Mouse (Mus musculus) liver, embryonic 14.5 days (tissue): Measurements from ENCODE around the gene Mfsd4b1. TPM values are rescaled to one million over a fixed set of nuclear protein-coding genes. Genes with fewer than 3 reads are reported as not detected.

Experiments used
- ATAC-seq: fragments of 200-750 bp; cut with Nextera tagmentation; 2 replicates; pipeline ENCODE4 v1.8.0; 2017; ENCODE audit warnings: moderate number of reproducible peaks, mild to moderate bottlenecking, moderate library complexity; ENCODE audit not compliant: insufficient read depth
- DNase-seq, 3 experiments: peaks; one replicate each; pipeline ENCODE4 v3.0.0-alpha.2; 2012 to 2013; ENCODE audit warnings: low read depth in 3 of 3, low spot score in 3 of 3
- H3K27ac ChIP-seq: fragments of 300-500 bp; sonication (generic); 2 replicates; pipeline ENCODE4 v1.5.1; 2014; ENCODE audit warnings: moderate library complexity, mild to moderate bottlenecking, control low read depth, inconsistent platforms
- H3K27me3 ChIP-seq: fragments of 300-500 bp; sonication (generic); 2 replicates; pipeline ENCODE4 v1.6.1; 2014; ENCODE audit warnings: mild to moderate bottlenecking, low read length, moderate library complexity; ENCODE audit not compliant: control insufficient read depth, insufficient read depth
- H3K36me3 ChIP-seq: fragments of 300-500 bp; sonication (generic); replicated peaks from 2 replicates; pipeline ENCODE4 v1.6.1; 2014; ENCODE audit warnings: low read depth; ENCODE audit not compliant: control insufficient read depth, insufficient read depth
- H3K4me1 ChIP-seq, 2 experiments: fragments of 200-500 bp in 1 of 2; fragments of 300-500 bp in 1 of 2; sonication (generic) in 1 of 2; replicated peaks; 2 replicates each; pipeline ENCODE4 v1.6.1; 2012 to 2014; ENCODE audit warnings: antibody characterized with exemption in 1 of 2, inconsistent platforms in 1 of 2, low read length in 1 of 2; ENCODE audit not compliant: control insufficient read depth in 2 of 2, insufficient read depth in 2 of 2
- H3K4me2 ChIP-seq: fragments of 300-500 bp; sonication (generic); 2 replicates; pipeline ENCODE4 v1.6.1; 2014; ENCODE audit warnings: low read depth, mild to moderate bottlenecking, control low read depth, moderate library complexity
- H3K4me3 ChIP-seq, 2 experiments: fragments of 200-500 bp in 1 of 2; fragments of 300-500 bp in 1 of 2; sonication (generic) in 1 of 2; 2 replicates each; pipeline ENCODE4 v1.5.1; 2012 to 2014; ENCODE audit warnings: low read depth in 2 of 2, low read length in 2 of 2, mild to moderate bottlenecking in 2 of 2, control low read depth in 1 of 2, inconsistent platforms in 1 of 2, moderate library complexity in 1 of 2; ENCODE audit not compliant: insufficient read depth in 1 of 2
- H3K9ac ChIP-seq: fragments of 300-500 bp; sonication (generic); replicated peaks from 2 replicates; pipeline ENCODE4 v1.6.1; 2014; ENCODE audit warnings: mild to moderate bottlenecking, control low read depth, moderate library complexity
- H3K9me3 ChIP-seq: fragments of 300-500 bp; sonication (generic); 2 replicates; pipeline ENCODE4 v1.6.1; 2016; ENCODE audit warnings: low read length, mixed read lengths; ENCODE audit not compliant: control insufficient read depth
- CTCF ChIP-seq: IDR thresholded peaks from 2 replicates; pipeline ENCODE4 v1.5.1; 2016; ENCODE audit warnings: antibody characterized with exemption, low read depth, control low read depth
- EP300 ChIP-seq: IDR thresholded peaks from 2 replicates; pipeline ENCODE4 v1.6.1; 2016; ENCODE audit warnings: antibody characterized with exemption, low read depth
- WGBS: fragments of 180-500 bp; shearing (Covaris S2); extraction: QIAGEN DNeasy Blood & Tissue Kit; methylation state at CpG from one replicate; pipeline ENCODE4 v1.1.7; 2014; ENCODE audit not compliant: insufficient replicate concordance; 5-methylcytosine and 5-hydroxymethylcytosine counted together
- polyA plus RNA-seq, 2 experiments: library from polyadenylated mRNA; depleted of rRNA in 1 of 2; stranded (reverse) in 1 of 2; unstranded in 1 of 2; fragments of >200 nt; fragmentation: Nextera tagmentation in 1 of 2; extraction: Ambion mirVana in 1 of 2; gene quantifications; 2 replicates each; pipeline versions ENCODE4 v1.2.1 to v1.2.3; 2012 to 2014

Mfsd4b1 gene
- polyA plus RNA-seq, 2 experiments: 0.22 to 0.60 TPM

DNA sequence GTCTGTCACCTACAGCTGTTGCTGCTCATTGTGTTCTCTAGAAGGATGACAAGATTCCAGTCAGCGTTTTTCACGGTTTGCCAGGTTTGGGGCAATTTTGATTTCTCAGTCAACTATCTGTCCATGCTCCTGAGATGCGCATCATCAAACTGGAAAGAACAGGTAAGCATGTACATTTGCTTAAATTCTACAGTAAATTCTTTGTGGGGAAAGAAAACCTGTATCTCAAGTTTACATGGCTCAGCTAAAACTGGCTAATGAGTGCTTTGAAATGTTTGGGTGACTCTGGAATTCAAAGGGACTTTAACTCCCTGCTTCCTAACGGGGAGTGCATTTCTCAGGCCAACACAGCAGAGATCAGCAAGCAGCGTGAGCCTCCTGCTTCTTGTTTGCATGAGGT is 36.9 kb upstream of the Mfsd4b1 start:
- no peak overlapping the region for H3K27ac ChIP-seq
- no peak overlapping the region for H3K4me3 ChIP-seq
- no peaks in the 10 kb centered on the region for H3K9me3 ChIP-seq
- no peak overlapping the region for H3K9ac ChIP-seq
- no peak for TF ChIP-seq EP300
- TF ChIP-seq CTCF: no peak
- peaks cover 0 to 3% of the 10 kb centered on the region in 2 experiments; a peak in 1 of 4 replicates for H3K4me1 ChIP-seq
- WGBS: 89% methylated on average over 5 of the region's 5 CpGs
- DNase-seq (no peak), ATAC-seq (no peak)
- H3K27me3 ChIP-seq: no peaks in the 10 kb centered on the region
- no peak overlapping the region for H3K4me2 ChIP-seq
- H3K36me3 ChIP-seq: peaks cover 21% of the 10 kb centered on the region

DNA sequence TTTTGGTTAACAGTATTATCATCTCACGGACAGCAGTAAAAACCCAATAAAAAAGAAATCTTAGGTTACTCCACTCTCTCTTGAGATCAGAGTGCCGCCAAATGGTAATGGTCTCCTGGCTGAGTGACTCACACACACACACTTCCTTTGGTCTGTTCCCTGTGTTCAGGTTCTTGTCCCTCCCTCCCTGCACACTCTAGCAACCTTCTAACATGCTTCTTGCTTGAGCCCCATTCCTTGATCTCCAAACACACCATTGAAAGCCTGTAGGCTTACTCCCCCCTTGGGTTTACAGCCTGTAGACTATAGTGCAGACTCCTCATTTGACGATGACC is 33.7 kb upstream of the Mfsd4b1 start:
- DNase-seq: no peak
- Histone ChIP-seq H3K36me3 (peaks cover 39% of the 10 kb centered on the region), H3K9ac (no peak overlapping the region), H3K4me1 (peaks cover 0 to 2% of the 10 kb centered on the region in 2 experiments; a peak in 1 of 4 replicates), H3K4me2 (no peak overlapping the region), H3K9me3 (no peaks in the 10 kb centered on the region), H3K4me3 (no peak overlapping the region), H3K27ac (no peak overlapping the region), H3K27me3 (no peaks in the 10 kb centered on the region)
- TF ChIP-seq EP300 (no peak), CTCF (no peak)
- WGBS: 80% methylated on average over 3 of the region's 3 CpGs
- no peak for ATAC-seq

DNA sequence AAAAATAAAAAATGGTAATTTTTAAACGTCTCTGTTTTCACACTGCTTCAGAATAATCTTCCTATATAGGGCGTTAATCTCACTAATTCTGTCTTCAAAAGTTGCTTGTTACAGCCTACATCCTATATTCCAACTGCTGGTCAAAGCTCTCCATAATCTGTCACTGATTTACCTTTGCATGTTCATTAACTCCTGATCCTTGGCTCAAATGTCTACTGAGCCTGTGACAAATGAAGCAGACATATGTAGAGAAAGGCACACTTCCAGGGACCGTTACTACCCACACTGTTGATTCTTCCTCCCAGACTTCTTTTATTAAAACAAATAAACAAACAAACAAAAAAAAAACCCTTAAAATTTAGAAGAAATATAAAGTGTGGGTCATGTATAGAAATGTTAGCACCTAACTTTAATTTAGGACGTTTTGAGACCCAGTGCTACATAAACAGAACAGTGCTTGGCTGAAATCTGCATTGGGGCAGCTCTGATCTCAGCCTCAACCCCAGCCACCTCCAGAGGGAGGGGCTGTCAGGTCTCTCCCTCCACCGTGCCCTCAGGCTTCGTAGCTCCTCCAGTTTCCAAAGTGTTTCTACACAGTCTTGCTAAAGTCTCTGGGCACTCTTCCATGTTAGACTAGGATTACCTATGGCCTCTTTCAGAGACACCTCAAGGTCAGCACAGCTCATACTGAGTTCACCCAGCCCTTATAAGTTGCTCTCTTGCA is 33.2 kb upstream of the Mfsd4b1 start:
- H3K27me3 ChIP-seq: no peaks in the 10 kb centered on the region
- DNase-seq (no peak), ATAC-seq (no peak)
- no peak overlapping the region for H3K9ac ChIP-seq
- TF ChIP-seq CTCF (no peak), EP300 (no peak)
- peaks cover 44% of the 10 kb centered on the region for H3K36me3 ChIP-seq
- no peaks in the 10 kb centered on the region for H3K9me3 ChIP-seq
- H3K4me1 ChIP-seq: peaks cover 0 to under 1% of the 10 kb centered on the region in 2 experiments; a peak in 1 of 4 replicates
- no peak overlapping the region for H3K4me3 ChIP-seq
- H3K4me2 ChIP-seq: no peak overlapping the region
- 62% methylated on average over 6 of the region's 6 CpGs for WGBS
- no peak overlapping the region for H3K27ac ChIP-seq

DNA sequence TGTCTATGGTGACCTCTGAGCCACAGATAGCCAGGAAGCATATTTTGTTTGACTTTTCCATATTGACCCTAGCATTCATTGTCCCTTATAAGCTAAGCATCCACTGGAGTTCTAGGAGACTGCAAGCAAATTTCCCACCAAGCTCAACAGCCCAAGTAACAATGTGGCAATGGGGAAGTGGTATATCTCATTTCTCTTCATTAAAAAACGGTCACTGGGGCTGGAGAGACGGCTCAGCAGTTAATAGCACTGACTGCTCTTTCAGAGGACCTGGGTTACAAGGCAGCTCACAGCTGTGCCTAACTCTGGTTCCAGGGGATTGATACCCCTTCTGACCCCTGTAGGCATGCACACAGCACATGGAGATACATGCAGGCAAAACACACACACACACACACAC is 32.5 kb upstream of the Mfsd4b1 start:
- no peak for ATAC-seq
- TF ChIP-seq EP300: no peak
- no peak for TF ChIP-seq CTCF
- Histone ChIP-seq H3K4me1 (no peaks in the 10 kb centered on the region; a peak in 1 of 4 replicates), H3K27ac (no peak overlapping the region), H3K36me3 (peaks cover 50% of the 10 kb centered on the region), H3K4me2 (no peak overlapping the region), H3K9ac (no peak overlapping the region), H3K27me3 (no peaks in the 10 kb centered on the region), H3K9me3 (no peaks in the 10 kb centered on the region), H3K4me3 (no peak overlapping the region)
- DNase-seq: no peak
- 52% methylated on average over 2 of the region's 2 CpGs for WGBS

DNA sequence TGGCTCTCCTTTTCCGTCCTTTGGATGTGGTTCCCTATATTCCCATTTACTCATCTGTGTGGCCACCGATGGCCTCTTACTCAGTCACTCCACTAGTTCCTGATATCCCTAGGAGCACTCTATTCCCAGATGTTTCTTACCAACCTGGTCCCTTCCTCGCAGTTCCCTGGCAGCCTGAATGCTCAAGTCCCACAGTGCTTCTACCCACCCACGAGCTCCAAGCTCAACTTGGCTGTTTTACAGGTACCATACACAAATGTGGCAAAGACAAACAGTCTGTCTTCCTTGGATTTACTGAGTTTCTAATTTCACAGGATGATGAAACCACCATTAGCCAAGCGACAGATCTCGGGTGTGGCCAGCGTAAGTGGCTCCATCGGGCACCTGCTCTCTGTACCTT is 29.4 kb upstream of the Mfsd4b1 start:
- 84% methylated on average over 8 of the region's 8 CpGs for WGBS
- Histone ChIP-seq H3K9ac (no peak overlapping the region), H3K36me3 (peaks cover 67% of the 10 kb centered on the region), H3K27me3 (no peaks in the 10 kb centered on the region), H3K4me1 (no peaks in the 10 kb centered on the region; a peak in 1 of 4 replicates), H3K27ac (no peak overlapping the region), H3K4me3 (no peak overlapping the region), H3K4me2 (no peak overlapping the region), H3K9me3 (no peaks in the 10 kb centered on the region)
- no peak for DNase-seq
- TF ChIP-seq EP300: no peak
- TF ChIP-seq CTCF: no peak
- ATAC-seq: no peak
